Mouse (Mus musculus) limb, embryonic 11.5 days (tissue): ENCODE results near the gene Adamts9. TPM values are rescaled to one million over a fixed set of nuclear protein-coding genes. Genes with fewer than 3 reads are reported as not detected.

Experiments
- ATAC-seq: fragments of 200-750 bp; cut with Nextera tagmentation; 2 replicates; pipeline ENCODE4 v1.8.0; 2017; ENCODE audit warnings: low read depth; ENCODE audit not compliant: insufficient number of reproducible peaks, low FRiP score, low TSS enrichment
- DNase-seq: peaks from one replicate; pipeline ENCODE4 v3.0.0-alpha.2; 2015; ENCODE audit warnings: low spot score
- H3K27ac ChIP-seq: fragments of 300-500 bp; sonication (generic); replicated peaks from 2 replicates; pipeline ENCODE4 v1.5.1; 2014; ENCODE audit warnings: low read depth, mild to moderate bottlenecking, low read length
- H3K27me3 ChIP-seq: fragments of 300-500 bp; sonication (generic); 2 replicates; pipeline ENCODE4 v1.6.1; 2014; ENCODE audit warnings: mild to moderate bottlenecking, low read length, mixed read lengths; ENCODE audit not compliant: control insufficient read depth, insufficient read depth
- H3K36me3 ChIP-seq: fragments of 300-500 bp; sonication (generic); 2 replicates; pipeline ENCODE4 v1.6.1; 2014; ENCODE audit warnings: mild to moderate bottlenecking, low read length, moderate library complexity, mixed read lengths; ENCODE audit not compliant: control insufficient read depth, insufficient read depth
- H3K4me1 ChIP-seq: fragments of 300-500 bp; sonication (generic); 2 replicates; pipeline ENCODE4 v1.6.1; 2014; ENCODE audit warnings: low read length, mixed read lengths; ENCODE audit not compliant: control insufficient read depth, insufficient read depth
- H3K4me2 ChIP-seq: fragments of 300-500 bp; sonication (generic); 2 replicates; pipeline ENCODE4 v1.6.1; 2014; ENCODE audit warnings: low read depth, mild to moderate bottlenecking, moderate library complexity; ENCODE audit not compliant: severe bottlenecking
- H3K4me3 ChIP-seq: fragments of 300-500 bp; sonication (generic); 2 replicates; pipeline ENCODE4 v1.5.1; 2014; ENCODE audit warnings: low read depth, low read length
- H3K9ac ChIP-seq: fragments of 300-500 bp; sonication (generic); 2 replicates; pipeline ENCODE4 v1.6.1; 2014; ENCODE audit warnings: mild to moderate bottlenecking, low read length
- H3K9me3 ChIP-seq: fragments of 300-500 bp; sonication (generic); 2 replicates; pipeline ENCODE4 v1.6.1; 2016; ENCODE audit warnings: low read length; ENCODE audit not compliant: control insufficient read depth
- WGBS: fragments of 180-500 bp; shearing (Covaris S2); extraction: QIAGEN DNeasy Blood & Tissue Kit; methylation state at CpG from one replicate; pipeline ENCODE4 v1.1.7; 2014; 5-methylcytosine and 5-hydroxymethylcytosine counted together
- polyA plus RNA-seq: library from polyadenylated mRNA; unstranded; fragments of >200 nt; fragmentation: Nextera tagmentation; extraction: Ambion mirVana; gene quantifications from 2 replicates; pipeline ENCODE4 v1.2.1, GENCODE M21; 2014

Gene Adamts9
- 3.0 and 4.3 TPM in 2 replicates for polyA plus RNA-seq

- Histone ChIP-seq H3K36me3 (no peaks in the 10 kb centered on the region), H3K4me2 (peak within 1 kb of the TSS; percentile 54), H3K27ac (peak within 1 kb of the TSS; percentile 4; the same call in 1 of the 2 replicates), H3K4me3 (peak within 1 kb of the TSS; percentile 46), H3K4me1 (no peaks in the 10 kb centered on the region; the same call in 1 of the 2 replicates), H3K9me3 (no peaks in the 10 kb centered on the region), H3K9ac (peak within 1 kb of the TSS; percentile 62), H3K27me3 (peaks cover 8% of the 10 kb centered on the region; the same call in 1 of the 2 replicates)
- under 1% methylated on average over 64 of the region's 68 CpGs for WGBS
- peak; percentile 77 for ATAC-seq
- DNase-seq, result peak; percentile 86
Measured at GRCm38 (mm10) chr6:92943057-92943781, at the start of gene Adamts9. Gene Adamts9 (minus strand): TSS chr6:92943492.

DNA sequence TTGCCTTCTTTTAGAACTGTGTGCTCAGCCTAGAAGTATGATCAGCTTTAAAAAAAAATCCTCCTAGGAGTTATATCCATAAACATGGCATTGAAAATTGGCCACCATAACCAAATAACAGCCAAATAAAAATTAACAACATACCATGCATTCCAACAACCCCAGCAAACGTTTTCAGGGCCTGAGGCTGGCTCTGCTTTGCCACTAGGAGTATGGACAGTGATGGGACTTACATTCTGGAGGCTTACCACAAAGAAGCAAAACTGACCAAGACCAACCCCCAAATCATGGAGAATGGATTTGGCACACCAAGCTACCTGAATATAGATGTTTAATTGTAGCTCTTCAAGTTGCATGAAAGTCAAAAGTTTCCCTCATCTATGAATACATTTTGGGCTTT lies 48.3 kb upstream of the Adamts9 start:
- ATAC-seq, result no peak
- no peak for DNase-seq
- no peak overlapping the region for H3K27ac ChIP-seq
- no peak overlapping the region for H3K4me3 ChIP-seq
- no peaks in the 10 kb centered on the region for H3K27me3 ChIP-seq
- no peak overlapping the region for H3K4me2 ChIP-seq
- H3K9me3 ChIP-seq, result no peaks in the 10 kb centered on the region
- no peaks in the 10 kb centered on the region for H3K4me1 ChIP-seq
- no peaks in the 10 kb centered on the region for H3K36me3 ChIP-seq
- H3K9ac ChIP-seq, result no peak overlapping the region
- WGBS, result 18% methylated on average over 1 of the region's 1 CpGs

GRCm38 (mm10) chr6:92988620-92988998 lies 45.3 kb upstream of the Adamts9 start:
- Histone ChIP-seq H3K4me1 (no peaks in the 10 kb centered on the region), H3K27ac (no peak overlapping the region), H3K27me3 (no peaks in the 10 kb centered on the region), H3K4me3 (no peak overlapping the region), H3K4me2 (no peak overlapping the region), H3K9ac (no peak overlapping the region), H3K9me3 (no peaks in the 10 kb centered on the region), H3K36me3 (no peaks in the 10 kb centered on the region)
- WGBS, result 88% methylated on average over 10 of the region's 10 CpGs
- ATAC-seq (no peak), DNase-seq (no peak)

DNA sequence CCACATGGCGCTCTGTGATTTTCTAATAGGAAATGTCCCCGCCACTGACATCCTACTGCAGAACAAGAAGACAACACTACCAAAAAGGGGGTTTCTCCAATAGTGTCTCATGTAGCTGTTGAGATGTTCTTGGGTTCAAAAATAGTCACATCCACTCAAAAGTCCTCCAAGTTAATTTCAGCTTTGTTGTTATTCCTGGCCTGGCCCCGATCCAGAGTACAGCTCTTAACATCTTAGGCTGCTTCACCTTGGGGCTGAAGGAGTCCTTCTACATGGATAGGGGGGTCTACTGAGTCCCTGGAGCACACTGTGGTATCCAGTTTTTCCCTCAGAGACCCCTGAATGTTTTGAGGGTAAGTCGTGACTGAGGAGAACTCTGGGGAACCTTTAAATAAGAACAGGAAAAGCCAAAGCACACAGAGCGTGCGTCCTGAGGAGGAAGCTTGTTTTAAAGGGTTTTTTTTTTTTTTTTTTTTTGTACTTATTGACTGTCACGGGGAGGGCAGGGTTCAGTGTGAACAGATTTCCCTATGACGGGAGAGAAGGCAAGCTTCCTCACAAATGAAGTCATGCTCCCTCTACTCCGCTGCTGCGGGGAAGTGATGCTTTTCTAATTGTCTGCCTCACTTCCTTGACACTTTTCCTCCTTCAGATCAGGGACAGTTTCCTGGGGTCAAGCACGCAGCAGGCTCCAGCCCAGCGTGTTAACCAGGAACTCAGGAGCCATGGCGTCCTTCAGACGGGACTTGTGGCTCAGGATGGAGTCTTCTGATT lies 44.7 kb upstream of the Adamts9 start:
- no peaks in the 10 kb centered on the region for H3K36me3 ChIP-seq
- H3K9me3 ChIP-seq, result no peaks in the 10 kb centered on the region
- DNase-seq (no peak), ATAC-seq (no peak)
- H3K4me2 ChIP-seq, result no peak overlapping the region
- H3K9ac ChIP-seq, result no peak overlapping the region
- H3K27me3 ChIP-seq, result no peaks in the 10 kb centered on the region
- WGBS, result 71% methylated on average over 14 of the region's 14 CpGs
- H3K4me1 ChIP-seq, result no peaks in the 10 kb centered on the region
- H3K4me3 ChIP-seq, result no peak overlapping the region
- H3K27ac ChIP-seq, result no peak overlapping the region

DNA sequence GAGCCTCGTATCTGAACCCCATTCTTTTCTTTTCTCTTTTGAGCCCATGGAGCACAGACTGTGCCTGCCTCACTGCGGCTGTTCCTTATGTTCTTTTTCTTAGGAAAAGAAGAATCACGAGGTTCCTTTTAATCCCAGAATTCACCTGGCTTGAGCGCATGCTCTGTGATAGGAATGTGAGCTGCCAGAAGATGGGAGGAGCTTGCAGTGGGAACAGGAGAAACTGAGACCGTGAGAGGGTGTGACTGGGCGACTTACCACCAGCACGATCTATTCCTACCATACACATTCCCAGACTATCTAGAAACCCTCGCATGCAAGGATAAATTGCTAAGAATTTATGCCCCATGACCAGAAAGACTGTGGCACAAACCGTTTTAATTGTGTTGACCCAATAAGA lies 44.1 kb upstream of the Adamts9 start:
- DNase-seq, result no peak
- H3K4me2 ChIP-seq, result no peak overlapping the region
- H3K4me1 ChIP-seq, result no peaks in the 10 kb centered on the region
- ATAC-seq, result no peak
- 89% methylated on average over 9 of the region's 9 CpGs for WGBS
- H3K9me3 ChIP-seq, result no peaks in the 10 kb centered on the region
- H3K27me3 ChIP-seq, result no peaks in the 10 kb centered on the region
- no peak overlapping the region for H3K27ac ChIP-seq
- H3K9ac ChIP-seq, result no peak overlapping the region
- no peak overlapping the region for H3K4me3 ChIP-seq
- no peaks in the 10 kb centered on the region for H3K36me3 ChIP-seq

DNA sequence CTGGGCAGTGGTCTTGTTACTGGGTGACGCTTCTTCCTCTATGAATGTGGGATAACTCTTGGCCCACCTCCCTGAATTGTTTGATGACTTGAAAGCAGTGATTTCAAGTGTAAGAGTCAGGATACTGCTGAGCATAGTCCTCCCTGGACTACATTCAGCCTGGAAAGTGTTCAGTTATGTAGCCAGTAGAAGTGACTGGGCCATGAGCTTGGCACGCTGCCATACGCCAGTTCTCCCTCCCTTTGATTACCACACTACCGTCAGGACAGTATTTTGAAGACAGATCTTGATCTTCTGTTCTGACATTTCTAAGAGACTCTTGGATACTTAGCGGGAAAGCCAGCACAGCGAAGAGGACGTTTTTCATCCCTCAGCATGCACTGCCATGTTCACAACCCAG lies 40.1 kb upstream of the Adamts9 start:
- H3K27me3 ChIP-seq, result no peaks in the 10 kb centered on the region
- H3K27ac ChIP-seq, result no peak overlapping the region
- H3K36me3 ChIP-seq, result no peaks in the 10 kb centered on the region
- WGBS, result 87% methylated on average over 7 of the region's 7 CpGs
- no peak overlapping the region for H3K9ac ChIP-seq
- no peak for ATAC-seq
- no peak for DNase-seq
- no peaks in the 10 kb centered on the region for H3K4me1 ChIP-seq
- no peak overlapping the region for H3K4me3 ChIP-seq
- no peaks in the 10 kb centered on the region for H3K9me3 ChIP-seq
- no peak overlapping the region for H3K4me2 ChIP-seq

DNA sequence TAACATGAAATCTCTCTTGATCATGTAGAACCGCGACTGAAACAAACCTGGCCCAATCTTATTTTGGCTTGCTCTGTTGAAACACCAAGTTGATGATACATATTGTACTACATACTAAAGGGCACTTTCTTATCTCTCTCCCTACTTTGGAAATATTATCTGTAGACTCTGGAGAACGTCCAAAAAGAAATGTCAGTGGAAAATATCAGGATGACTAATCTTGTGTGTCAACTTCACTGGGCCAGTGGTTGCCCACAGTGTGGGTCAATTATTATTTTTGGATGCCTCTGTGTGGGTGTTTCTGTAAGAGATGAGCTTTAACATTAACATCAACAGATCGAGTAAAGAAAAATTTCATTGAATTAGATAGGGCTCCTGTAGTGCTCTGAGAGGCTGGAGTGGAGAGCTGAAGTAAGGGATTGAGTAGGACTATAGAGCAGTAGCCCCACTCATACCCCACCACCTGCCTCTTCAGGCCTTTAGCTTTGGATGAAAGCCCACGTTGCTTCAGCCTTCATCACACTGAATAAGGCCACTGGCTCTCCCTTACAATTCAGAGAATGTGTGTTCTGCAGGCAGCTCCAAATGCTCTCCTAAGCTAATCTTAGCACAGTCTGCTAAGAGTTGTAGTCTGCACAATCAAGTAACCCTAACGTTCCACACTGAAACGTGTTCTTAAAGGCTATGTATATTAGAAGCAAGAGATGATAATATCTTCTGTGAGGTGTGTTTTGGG lies 38.3 kb upstream of the Adamts9 start:
- Histone ChIP-seq H3K27ac (no peak overlapping the region), H3K36me3 (no peaks in the 10 kb centered on the region), H3K9me3 (no peaks in the 10 kb centered on the region), H3K4me1 (no peaks in the 10 kb centered on the region), H3K9ac (no peak overlapping the region), H3K27me3 (no peaks in the 10 kb centered on the region), H3K4me2 (no peak overlapping the region), H3K4me3 (no peak overlapping the region)
- no peak for ATAC-seq
- WGBS, result 88% methylated on average over 7 of the region's 7 CpGs
- no peak for DNase-seq

GRCm38 (mm10) chr6:92973340-92973739 lies 30.0 kb upstream of the Adamts9 start:
- ATAC-seq (no peak), DNase-seq (no peak)
- H3K27ac ChIP-seq, result no peak overlapping the region
- H3K4me2 ChIP-seq, result no peak overlapping the region
- H3K36me3 ChIP-seq, result no peaks in the 10 kb centered on the region
- no peak overlapping the region for H3K9ac ChIP-seq
- no peak overlapping the region for H3K4me3 ChIP-seq
- H3K27me3 ChIP-seq, result no peaks in the 10 kb centered on the region
- no peaks in the 10 kb centered on the region for H3K4me1 ChIP-seq
- 91% methylated on average over 3 of the region's 3 CpGs for WGBS
- H3K9me3 ChIP-seq, result no peaks in the 10 kb centered on the region
